Mouse (Mus musculus): Measurements from ENCODE around the gene Selenov. TPM values are rescaled to one million over a fixed set of nuclear protein-coding genes. Genes with fewer than 3 reads are reported as not detected.
A peak's percentile ranks its signal among the peaks of the same experiment; 100 is the strongest.

Selenov gene
- polyA plus RNA-seq, 1 experiment: not detected

- Histone ChIP-seq H3K36me3 (ENCODE audit: control insufficient read depth) (no peaks in the 10 kb centered on the region), H3K4me3 (replicated peaks) (no peak overlapping the region), H3K27me3 (ENCODE audit: control insufficient read depth) (peaks cover 27% of the 10 kb centered on the region), H3K4me1 (ENCODE audit: control insufficient read depth) (peaks cover 12% of the 10 kb centered on the region), H3K9me3 (ENCODE audit: control insufficient read depth, low read length) (peaks cover 5% of the 10 kb centered on the region; the same call in 1 of the 2 replicates)
- TF ChIP-seq TAL1 (IDR thresholded peaks at IDR 0.05; ENCODE audit: low read length) (no peak), GATA1 (IDR thresholded peaks at IDR 0.05; ENCODE audit: low read length) (no peak)
Measured at GRCm38 (mm10) chr7:28271761-28272160, 19.2 kb downstream of the Selenov start.

- Histone ChIP-seq H3K4me1 (ENCODE audit: control insufficient read depth) (peaks cover 12% of the 10 kb centered on the region), H3K9me3 (ENCODE audit: control insufficient read depth, low read length) (peaks cover 5% of the 10 kb centered on the region; the same call in 1 of the 2 replicates), H3K4me3 (replicated peaks) (no peak overlapping the region), H3K36me3 (ENCODE audit: control insufficient read depth) (no peaks in the 10 kb centered on the region), H3K27me3 (ENCODE audit: control insufficient read depth) (peaks cover 31% of the 10 kb centered on the region)
- TF ChIP-seq GATA1 (IDR thresholded peaks at IDR 0.05; ENCODE audit: low read length) (no peak), TAL1 (IDR thresholded peaks at IDR 0.05; ENCODE audit: low read length) (no peak)
Measured at GRCm38 (mm10) chr7:28269355-28269754, 21.6 kb downstream of the Selenov start.

- Histone ChIP-seq H3K4me3 (replicated peaks) (peak overlapping the region; percentile 65), H3K27me3 (ENCODE audit: control insufficient read depth) (peaks cover 31% of the 10 kb centered on the region), H3K36me3 (ENCODE audit: control insufficient read depth) (no peaks in the 10 kb centered on the region), H3K4me1 (ENCODE audit: control insufficient read depth) (peaks cover 12% of the 10 kb centered on the region), H3K9me3 (ENCODE audit: control insufficient read depth, low read length) (peaks cover 5% of the 10 kb centered on the region; the same call in 1 of the 2 replicates)
- TF ChIP-seq GATA1 (IDR thresholded peaks at IDR 0.05; ENCODE audit: low read length) (no peak), TAL1 (IDR thresholded peaks at IDR 0.05; ENCODE audit: low read length) (no peak)
Measured at GRCm38 (mm10) chr7:28268576-28268975, 22.4 kb downstream of the Selenov start.

GRCm38 (mm10) chr7:28268042-28268531 is 22.9 kb downstream of the Selenov start:
- no peak for TF ChIP-seq GATA1 (IDR thresholded peaks at IDR 0.05; ENCODE audit: low read length)
- no peak for TF ChIP-seq TAL1 (IDR thresholded peaks at IDR 0.05; ENCODE audit: low read length)
- peaks cover 12% of the 10 kb centered on the region for H3K4me1 ChIP-seq (ENCODE audit: control insufficient read depth)
- H3K9me3 ChIP-seq (ENCODE audit: control insufficient read depth, low read length): peaks cover 5% of the 10 kb centered on the region; the same call in 1 of the 2 replicates
- peak overlapping the region; percentile 65 for H3K4me3 ChIP-seq (replicated peaks)
- peaks cover 31% of the 10 kb centered on the region for H3K27me3 ChIP-seq (ENCODE audit: control insufficient read depth)
- H3K36me3 ChIP-seq (ENCODE audit: control insufficient read depth): no peaks in the 10 kb centered on the region

GRCm38 (mm10) chr7:28267129-28268041 is 23.6 kb downstream of the Selenov start, which contains the start of gene Eid2:
Gene Eid2, plus strand, starts transcription at chr7:28267881.
- TF ChIP-seq GATA1 (IDR thresholded peaks at IDR 0.05; ENCODE audit: low read length): no peak
- no peak for TF ChIP-seq TAL1 (IDR thresholded peaks at IDR 0.05; ENCODE audit: low read length)
- peak within 1 kb of the TSS; percentile 65 for H3K4me3 ChIP-seq (replicated peaks)
- peaks cover 5% of the 10 kb centered on the region; the same call in 1 of the 2 replicates for H3K9me3 ChIP-seq (ENCODE audit: control insufficient read depth, low read length)
- peaks cover 31% of the 10 kb centered on the region for H3K27me3 ChIP-seq (ENCODE audit: control insufficient read depth)
- H3K36me3 ChIP-seq (ENCODE audit: control insufficient read depth): no peaks in the 10 kb centered on the region
- peaks cover 12% of the 10 kb centered on the region for H3K4me1 ChIP-seq (ENCODE audit: control insufficient read depth)

GRCm38 (mm10) chr7:28265391-28265790 is 25.6 kb downstream of the Selenov start:
- H3K9me3 ChIP-seq (ENCODE audit: control insufficient read depth, low read length): peaks cover 2% of the 10 kb centered on the region; the same call in 1 of the 2 replicates
- no peaks in the 10 kb centered on the region for H3K36me3 ChIP-seq (ENCODE audit: control insufficient read depth)
- H3K27me3 ChIP-seq (ENCODE audit: control insufficient read depth): peaks cover 31% of the 10 kb centered on the region
- peaks cover 12% of the 10 kb centered on the region for H3K4me1 ChIP-seq (ENCODE audit: control insufficient read depth)
- no peak for TF ChIP-seq GATA1 (IDR thresholded peaks at IDR 0.05; ENCODE audit: low read length)
- no peak for TF ChIP-seq TAL1 (IDR thresholded peaks at IDR 0.05; ENCODE audit: low read length)
- no peak overlapping the region for H3K4me3 ChIP-seq (replicated peaks)

- peaks cover 24% of the 10 kb centered on the region for H3K27me3 ChIP-seq (ENCODE audit: control insufficient read depth)
- H3K4me1 ChIP-seq (ENCODE audit: control insufficient read depth): peaks cover 11% of the 10 kb centered on the region
- no peaks in the 10 kb centered on the region for H3K36me3 ChIP-seq (ENCODE audit: control insufficient read depth)
- H3K9me3 ChIP-seq (ENCODE audit: control insufficient read depth, low read length): peaks cover 2% of the 10 kb centered on the region; the same call in 1 of the 2 replicates
- H3K4me3 ChIP-seq (replicated peaks): no peak overlapping the region
- TF ChIP-seq TAL1 (IDR thresholded peaks at IDR 0.05; ENCODE audit: low read length) (no peak), GATA1 (IDR thresholded peaks at IDR 0.05; ENCODE audit: low read length) (no peak)
Measured at GRCm38 (mm10) chr7:28263786-28264185, 27.2 kb downstream of the Selenov start.

- H3K4me1 ChIP-seq (ENCODE audit: control insufficient read depth): peaks cover 4% of the 10 kb centered on the region
Measured at GRCm38 (mm10) chr7:28262861-28263260, 28.1 kb downstream of the Selenov start.

GRCm38 (mm10) chr7:28255476-28255875 is 35.5 kb downstream of the Selenov start:
- Histone ChIP-seq H3K9me3 (ENCODE audit: control insufficient read depth, low read length) (peaks cover 6% of the 10 kb centered on the region), H3K4me1 (ENCODE audit: control insufficient read depth) (no peaks in the 10 kb centered on the region), H3K36me3 (ENCODE audit: control insufficient read depth) (no peaks in the 10 kb centered on the region), H3K4me3 (replicated peaks) (no peak overlapping the region), H3K27me3 (ENCODE audit: control insufficient read depth) (no peaks in the 10 kb centered on the region)
- TF ChIP-seq GATA1 (IDR thresholded peaks at IDR 0.05; ENCODE audit: low read length) (no peak), TAL1 (IDR thresholded peaks at IDR 0.05; ENCODE audit: low read length) (no peak)

More at GRCm38 (mm10) chr7:28262861-28263260, 28.1 kb downstream of the Selenov start:
- Histone ChIP-seq H3K9me3 (ENCODE audit: control insufficient read depth, low read length) (peaks cover 2% of the 10 kb centered on the region; the same call in 1 of the 2 replicates), H3K4me3 (replicated peaks) (no peak overlapping the region), H3K27me3 (ENCODE audit: control insufficient read depth) (peaks cover 15% of the 10 kb centered on the region), H3K36me3 (ENCODE audit: control insufficient read depth) (no peaks in the 10 kb centered on the region)
- TF ChIP-seq GATA1 (IDR thresholded peaks at IDR 0.05; ENCODE audit: low read length) (no peak), TAL1 (IDR thresholded peaks at IDR 0.05; ENCODE audit: low read length) (no peak)

Data from erythroblast, embryonic 14.5 days (primary cell).